Mouse (Mus musculus) spleen, adult 2 months (tissue): ENCODE measurements at regions not wholly inside any gene's neighbourhood (a gene's known extent, or its start where the extent isn't known, plus 50 kb on each side); places are given as distances from the start of the nearest gene placed in this dataset.

Source experiments
- CTCF ChIP-seq: fragments of 200-500 bp; IDR thresholded peaks from 2 replicates; pipeline ENCODE4 v1.5.1; 2011; ENCODE audit warnings: mild to moderate bottlenecking, inconsistent platforms; ENCODE audit not compliant: insufficient read depth, insufficient read length, insufficient replicate concordance; ENCODE audit errors: extremely low read depth
- POLR2A ChIP-seq: fragments of 200-500 bp; IDR thresholded peaks from 2 replicates; pipeline ENCODE4 v1.6.1; 2011; ENCODE audit warnings: low read depth, low read length, inconsistent platforms

DNA sequence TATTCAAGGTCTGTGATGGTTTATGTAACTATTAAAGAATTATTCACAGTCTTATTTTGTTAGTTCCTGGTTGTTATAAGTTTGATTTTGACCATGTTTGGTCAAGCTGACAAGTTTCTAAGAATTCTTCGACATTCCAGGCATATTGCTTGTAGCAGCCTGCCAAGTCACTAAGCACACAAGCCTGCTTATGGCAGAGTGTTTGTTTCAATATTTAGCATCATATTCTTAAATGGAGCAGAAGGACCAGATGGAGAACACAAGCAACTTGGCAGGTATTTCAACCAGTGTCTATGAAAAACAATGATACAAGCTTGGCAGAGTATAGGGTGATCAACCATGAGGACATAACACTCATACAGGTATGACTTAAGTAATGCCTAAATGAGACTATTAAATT is 55.8 kb upstream of the Trim52 start:
- no peak for TF ChIP-seq POLR2A
- no peak for TF ChIP-seq CTCF
